Mouse (Mus musculus): ENCODE results near the gene Atxn1.

Gene Atxn1

GRCm38 (mm10) chr13:45820473-45821230 is 144.2 kb downstream of the Atxn1 start:
- peak; percentile 18 for DNase-seq

- no peak for DNase-seq
Observed at GRCm38 (mm10) chr13:45816670-45817069, 148.1 kb downstream of the Atxn1 start.

- DNase-seq, result peak; percentile 19
Observed at GRCm38 (mm10) chr13:45809777-45810410, 154.9 kb downstream of the Atxn1 start.

GRCm38 (mm10) chr13:45807593-45808043 is 157.2 kb downstream of the Atxn1 start:
- DNase-seq, result peak; percentile 74

GRCm38 (mm10) chr13:45806600-45807525 is 157.9 kb downstream of the Atxn1 start:
- DNase-seq, result peak; percentile 25

- DNase-seq, result peak; percentile 35
Observed at GRCm38 (mm10) chr13:45805915-45806599, 158.8 kb downstream of the Atxn1 start.

- DNase-seq, result no peak
Observed at GRCm38 (mm10) chr13:45802620-45803410, 162.0 kb downstream of the Atxn1 start.

- DNase-seq, result no peak
Observed at GRCm38 (mm10) chr13:45798248-45798647, 166.6 kb downstream of the Atxn1 start.

- DNase-seq, result no peak
Observed at GRCm38 (mm10) chr13:45797696-45798095, 167.1 kb downstream of the Atxn1 start.

GRCm38 (mm10) chr13:45796286-45796685 is 168.5 kb downstream of the Atxn1 start:
- DNase-seq, result no peak

- no peak for DNase-seq
Observed at GRCm38 (mm10) chr13:45793796-45794195, 171.0 kb downstream of the Atxn1 start.

- DNase-seq, result no peak
Observed at GRCm38 (mm10) chr13:45786409-45786808, 178.4 kb downstream of the Atxn1 start.

- no peak for DNase-seq
Observed at GRCm38 (mm10) chr13:45783681-45784080, 181.1 kb downstream of the Atxn1 start.

GRCm38 (mm10) chr13:45778750-45779149 is 186.1 kb downstream of the Atxn1 start:
- no peak for DNase-seq

GRCm38 (mm10) chr13:45778171-45778570 is 186.6 kb downstream of the Atxn1 start:
- DNase-seq, result peak; percentile 32

- DNase-seq, result no peak
Observed at GRCm38 (mm10) chr13:45775516-45775915, 189.3 kb downstream of the Atxn1 start.

- DNase-seq, result no peak
Observed at GRCm38 (mm10) chr13:45773381-45774168, 191.2 kb downstream of the Atxn1 start.

- DNase-seq, result no peak
Observed at GRCm38 (mm10) chr13:45769757-45770156, 195.1 kb downstream of the Atxn1 start.

- DNase-seq, result no peak
Observed at GRCm38 (mm10) chr13:45768250-45768649, 196.6 kb downstream of the Atxn1 start.

GRCm38 (mm10) chr13:45764354-45764753 is 200.5 kb downstream of the Atxn1 start:
- DNase-seq, result no peak

GRCm38 (mm10) chr13:45762278-45762677 is 202.5 kb downstream of the Atxn1 start:
- no peak for DNase-seq
